Mouse (Mus musculus) neural tube, embryonic 13.5 days (tissue): ENCODE data around the gene Ctsw. TPM values are rescaled to one million over a fixed set of nuclear protein-coding genes. Genes with fewer than 3 reads are reported as not detected.

Experiments
- ATAC-seq: fragments of 200-750 bp; cut with Nextera tagmentation; 2 replicates; pipeline ENCODE4 v1.8.0; 2017; ENCODE audit warnings: low read depth, mild to moderate bottlenecking, moderate TSS enrichment, moderate library complexity
- H3K27ac ChIP-seq: fragments of 300-500 bp; sonication (generic); replicated peaks from 2 replicates; pipeline ENCODE4 v1.5.1; 2015; ENCODE audit warnings: moderate library complexity, mild to moderate bottlenecking, inconsistent platforms
- H3K27me3 ChIP-seq: fragments of 300-500 bp; sonication (generic); 2 replicates; pipeline ENCODE4 v1.6.1; 2015; ENCODE audit warnings: mild to moderate bottlenecking, inconsistent platforms
- H3K36me3 ChIP-seq: fragments of 300-500 bp; sonication (generic); 2 replicates; pipeline ENCODE4 v1.6.1; 2015; ENCODE audit warnings: mild to moderate bottlenecking, inconsistent platforms
- H3K4me1 ChIP-seq: fragments of 300-500 bp; sonication (generic); replicated peaks from 2 replicates; pipeline ENCODE4 v1.6.1; 2015; ENCODE audit warnings: inconsistent platforms
- H3K4me2 ChIP-seq: fragments of 300-500 bp; sonication (generic); 2 replicates; pipeline ENCODE4 v1.6.1; 2015; ENCODE audit warnings: inconsistent platforms, mild to moderate bottlenecking, moderate library complexity
- H3K4me3 ChIP-seq: fragments of 300-500 bp; sonication (generic); 2 replicates; pipeline ENCODE4 v1.5.1; 2015; ENCODE audit warnings: mild to moderate bottlenecking, inconsistent platforms
- H3K9ac ChIP-seq: fragments of 300-500 bp; sonication (generic); 2 replicates; pipeline ENCODE4 v1.6.1; 2015; ENCODE audit warnings: moderate library complexity, mild to moderate bottlenecking, inconsistent platforms
- H3K9me3 ChIP-seq: fragments of 300-500 bp; sonication (generic); 2 replicates; pipeline ENCODE4 v1.6.1; 2016; ENCODE audit warnings: inconsistent platforms
- WGBS: fragments of 180-500 bp; shearing (Covaris S2); methylation state at CpG from one replicate; pipeline ENCODE4 v1.1.7; 2015; 5-methylcytosine and 5-hydroxymethylcytosine counted together
- polyA plus RNA-seq: library from polyadenylated mRNA; unstranded; fragments of >200 nt; fragmentation: Nextera tagmentation; extraction: Ambion mirVana; gene quantifications from 2 replicates; pipeline ENCODE4 v1.2.1, GENCODE M21; 2015

The Ctsw gene
- polyA plus RNA-seq, 1 experiment from 2014 or later: 3.2 TPM

DNA sequence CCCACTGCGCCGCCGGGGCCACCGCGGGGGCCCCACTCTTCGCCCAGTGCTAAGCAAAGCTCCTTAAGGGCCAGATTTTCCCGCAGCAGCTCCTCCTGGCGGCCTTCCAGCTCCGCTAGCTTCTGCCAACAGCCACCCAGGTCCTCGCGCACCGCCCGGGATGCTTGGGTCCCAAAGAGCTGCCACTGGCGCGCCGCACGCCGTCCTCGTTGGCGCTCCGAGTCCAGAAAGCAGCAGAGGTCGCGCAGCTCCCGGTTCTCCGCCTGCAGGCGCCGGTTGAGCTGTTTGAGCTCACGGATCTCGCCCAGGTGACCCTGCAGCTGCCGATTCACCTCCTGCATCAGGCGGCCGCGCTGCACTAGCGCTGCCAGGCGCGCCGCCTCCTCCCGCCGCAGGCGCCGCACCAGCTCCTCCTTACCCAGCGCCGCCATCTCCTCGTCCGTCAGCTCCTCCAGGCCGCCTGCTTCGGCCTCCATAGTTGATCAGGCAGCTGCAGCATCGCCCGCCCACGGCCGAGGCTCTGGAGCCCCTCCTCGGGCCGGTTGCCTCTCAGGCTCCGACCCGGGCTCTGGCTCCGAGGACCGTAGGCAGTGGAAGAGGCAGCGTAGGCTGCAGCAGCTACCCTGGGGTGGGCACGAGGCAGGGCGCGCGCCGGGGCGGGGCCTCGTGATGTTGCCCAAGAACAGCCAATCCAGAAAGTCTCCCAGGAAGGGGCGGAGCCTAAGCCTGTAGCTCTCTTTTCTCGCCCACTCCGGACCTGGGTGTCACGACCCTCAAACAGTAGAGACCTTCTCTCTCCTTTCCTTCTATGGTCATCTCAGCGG, 11.2 kb downstream of the Ctsw start:
- Histone ChIP-seq H3K36me3 (peaks cover 10% of the 10 kb centered on the region), H3K4me1 (peaks cover 59% of the 10 kb centered on the region), H3K9me3 (no peaks in the 10 kb centered on the region), H3K4me2 (peak overlapping the region; percentile 98), H3K4me3 (peak overlapping the region; percentile 76), H3K9ac (peak overlapping the region; percentile 92), H3K27ac (peak overlapping the region; percentile 97), H3K27me3 (peaks cover 13% of the 10 kb centered on the region; the same call in 1 of the 2 replicates)
- ATAC-seq: peak; percentile 90
- under 1% methylated on average over 63 of the region's 70 CpGs for WGBS

DNA sequence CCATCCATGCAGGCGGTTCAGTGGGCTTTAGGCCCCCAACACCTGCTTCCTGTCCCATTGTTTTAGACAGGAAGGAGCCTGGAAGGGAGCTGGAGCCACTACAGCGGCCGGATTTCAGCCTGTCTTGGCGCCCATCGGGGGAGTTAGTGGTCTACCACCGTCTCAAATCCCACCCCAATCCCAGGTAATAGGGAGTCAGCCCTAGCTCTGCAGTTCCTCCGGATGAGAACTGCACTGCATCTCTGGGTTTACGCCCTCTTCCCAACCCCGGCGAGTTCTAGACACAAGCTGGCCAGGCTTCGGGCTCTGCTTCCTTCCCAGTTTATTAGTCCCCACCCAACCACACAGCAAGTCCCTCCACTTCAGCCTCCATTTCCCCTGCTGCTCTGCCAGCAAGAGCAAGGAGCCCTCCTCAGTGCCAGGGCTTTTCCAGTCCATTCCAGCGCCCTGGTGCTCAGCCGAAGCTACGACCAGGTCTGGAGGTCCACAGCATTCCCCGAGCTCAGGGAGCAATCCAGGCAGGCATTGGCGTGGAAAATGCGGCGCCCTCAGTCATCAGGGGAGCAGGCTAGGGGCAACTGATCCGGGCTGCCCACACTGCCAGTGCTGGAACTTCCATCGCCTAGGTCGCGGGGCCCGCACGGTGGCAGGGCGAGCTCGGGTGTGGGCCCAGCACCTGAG, 11.9 kb downstream of the Ctsw start:
- peaks cover 18% of the 10 kb centered on the region for H3K27me3 ChIP-seq
- ATAC-seq: no peak
- no peaks in the 10 kb centered on the region for H3K9me3 ChIP-seq
- H3K27ac ChIP-seq: peak overlapping the region; percentile 97
- peak overlapping the region; percentile 98 for H3K4me2 ChIP-seq
- H3K36me3 ChIP-seq: peaks cover 10% of the 10 kb centered on the region
- 3% methylated on average over 26 of the region's 26 CpGs for WGBS
- peak overlapping the region; percentile 76 for H3K4me3 ChIP-seq
- H3K9ac ChIP-seq: peak overlapping the region; percentile 92
- H3K4me1 ChIP-seq: peaks cover 53% of the 10 kb centered on the region

DNA sequence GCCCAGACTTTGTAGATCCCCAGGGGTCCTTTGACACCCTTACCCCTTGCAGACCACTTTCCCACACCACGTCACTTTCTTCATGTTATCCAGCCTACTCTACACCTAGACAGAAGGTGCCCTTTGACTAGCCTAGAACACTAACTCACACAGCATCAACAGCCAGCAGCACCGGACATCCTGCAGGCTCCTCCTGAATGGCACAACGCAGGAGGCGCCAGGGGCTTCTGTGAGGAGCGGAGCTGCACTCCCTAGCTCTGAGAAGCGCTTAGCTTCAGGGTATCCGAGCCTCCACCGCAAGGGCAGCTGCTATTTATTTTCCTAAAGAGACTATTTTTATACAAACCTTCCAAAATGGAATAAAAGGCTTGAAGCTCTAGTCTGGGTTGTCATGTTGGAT, 12.7 kb downstream of the Ctsw start:
- 63% methylated on average over 8 of the region's 8 CpGs for WGBS
- H3K27ac ChIP-seq: 0 out of 2 replicates have a peak overlapping the region, but pooled peaks have one; percentile 23
- peak overlapping the region; percentile 98 for H3K4me2 ChIP-seq
- peaks cover 10% of the 10 kb centered on the region for H3K36me3 ChIP-seq
- H3K27me3 ChIP-seq: peaks cover 26% of the 10 kb centered on the region
- no peaks in the 10 kb centered on the region for H3K9me3 ChIP-seq
- ATAC-seq: no peak
- peak overlapping the region; percentile 92 for H3K9ac ChIP-seq
- H3K4me3 ChIP-seq: peak overlapping the region; percentile 76
- H3K4me1 ChIP-seq: peaks cover 46% of the 10 kb centered on the region

DNA sequence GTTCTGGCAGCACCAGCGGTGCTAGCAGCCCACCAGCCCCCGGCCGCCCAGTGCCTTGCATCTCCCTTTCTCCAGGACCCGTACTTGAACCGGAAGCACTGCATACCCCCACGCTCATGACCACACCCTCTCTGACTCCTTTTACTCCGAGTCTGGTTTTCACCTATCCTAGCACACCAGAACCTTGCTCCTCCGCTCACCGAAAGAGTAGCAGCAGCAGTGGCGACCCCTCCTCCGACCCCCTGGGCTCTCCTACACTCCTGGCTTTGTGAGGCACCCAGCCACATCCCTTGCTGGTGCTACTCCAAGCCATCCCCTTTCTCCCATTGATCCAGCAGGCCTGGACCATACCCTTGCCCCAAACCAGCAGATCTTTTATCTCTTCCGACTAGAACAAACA, 13.3 kb downstream of the Ctsw start:
- no peak for ATAC-seq
- WGBS: 84% methylated on average over 12 of the region's 12 CpGs
- Histone ChIP-seq H3K4me1 (peaks cover 45% of the 10 kb centered on the region), H3K27ac (no peak overlapping the region), H3K4me2 (peak overlapping the region; percentile 98), H3K4me3 (peak overlapping the region; percentile 76), H3K27me3 (peaks cover 31% of the 10 kb centered on the region), H3K9ac (peak overlapping the region; percentile 92), H3K9me3 (no peaks in the 10 kb centered on the region), H3K36me3 (peaks cover 10% of the 10 kb centered on the region)

DNA sequence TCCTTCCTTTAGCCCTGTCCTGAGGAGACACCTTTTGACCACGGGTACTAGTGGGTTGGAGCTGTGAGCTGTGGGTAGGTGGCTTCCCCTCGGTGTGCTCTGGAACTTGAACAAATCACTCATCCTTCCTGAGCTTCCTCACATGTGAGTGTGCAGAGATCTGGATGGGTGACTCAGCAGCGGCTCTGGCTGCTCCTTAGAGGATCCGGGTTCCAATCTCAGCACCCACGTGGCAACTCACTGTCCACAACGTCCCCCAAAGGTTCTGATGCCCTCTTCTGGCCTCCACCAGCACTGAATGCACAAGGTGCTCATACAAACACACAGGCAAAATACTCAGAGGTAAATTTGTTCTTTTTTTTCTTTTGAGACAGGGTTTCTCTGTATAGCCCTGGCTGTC, 16.5 kb downstream of the Ctsw start:
- WGBS: 79% methylated on average over 6 of the region's 6 CpGs

DNA sequence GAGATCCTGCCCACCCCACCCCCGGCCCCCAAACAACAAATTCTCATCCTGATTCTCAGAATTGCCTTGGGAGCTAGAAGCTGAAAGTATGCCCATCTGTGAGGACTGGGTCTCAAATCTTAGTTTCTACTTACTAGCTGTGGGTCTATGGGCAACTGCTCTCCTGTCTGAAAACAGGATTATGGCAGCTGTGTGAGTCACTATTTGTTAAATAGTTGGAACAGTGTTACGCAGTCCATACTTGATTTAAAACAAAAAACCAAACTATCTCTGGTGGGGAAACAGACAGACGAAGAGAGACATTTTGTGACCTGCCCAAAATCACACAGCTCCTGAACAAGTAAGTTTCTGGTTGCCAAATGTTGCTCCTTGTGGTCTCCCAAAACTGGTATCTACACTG, 18.6 kb downstream of the Ctsw start:
- Histone ChIP-seq H3K27ac (no peak overlapping the region), H3K9me3 (no peaks in the 10 kb centered on the region; the same call in 1 of the 2 replicates), H3K4me3 (no peak overlapping the region), H3K27me3 (peaks cover 72% of the 10 kb centered on the region), H3K4me1 (peaks cover 28% of the 10 kb centered on the region), H3K36me3 (peaks cover 10% of the 10 kb centered on the region), H3K9ac (no peak overlapping the region), H3K4me2 (no peak overlapping the region)
- ATAC-seq: no peak
- WGBS: 77% methylated on average over 3 of the region's 3 CpGs

More for the DNA sequence above, 16.5 kb downstream of the Ctsw start:
- Histone ChIP-seq H3K27ac (no peak overlapping the region), H3K9me3 (no peaks in the 10 kb centered on the region; the same call in 1 of the 2 replicates), H3K4me3 (no peak overlapping the region), H3K4me2 (no peak overlapping the region), H3K9ac (no peak overlapping the region), H3K27me3 (peaks cover 51% of the 10 kb centered on the region), H3K36me3 (peaks cover 10% of the 10 kb centered on the region), H3K4me1 (peaks cover 48% of the 10 kb centered on the region)
- ATAC-seq: no peak

DNA sequence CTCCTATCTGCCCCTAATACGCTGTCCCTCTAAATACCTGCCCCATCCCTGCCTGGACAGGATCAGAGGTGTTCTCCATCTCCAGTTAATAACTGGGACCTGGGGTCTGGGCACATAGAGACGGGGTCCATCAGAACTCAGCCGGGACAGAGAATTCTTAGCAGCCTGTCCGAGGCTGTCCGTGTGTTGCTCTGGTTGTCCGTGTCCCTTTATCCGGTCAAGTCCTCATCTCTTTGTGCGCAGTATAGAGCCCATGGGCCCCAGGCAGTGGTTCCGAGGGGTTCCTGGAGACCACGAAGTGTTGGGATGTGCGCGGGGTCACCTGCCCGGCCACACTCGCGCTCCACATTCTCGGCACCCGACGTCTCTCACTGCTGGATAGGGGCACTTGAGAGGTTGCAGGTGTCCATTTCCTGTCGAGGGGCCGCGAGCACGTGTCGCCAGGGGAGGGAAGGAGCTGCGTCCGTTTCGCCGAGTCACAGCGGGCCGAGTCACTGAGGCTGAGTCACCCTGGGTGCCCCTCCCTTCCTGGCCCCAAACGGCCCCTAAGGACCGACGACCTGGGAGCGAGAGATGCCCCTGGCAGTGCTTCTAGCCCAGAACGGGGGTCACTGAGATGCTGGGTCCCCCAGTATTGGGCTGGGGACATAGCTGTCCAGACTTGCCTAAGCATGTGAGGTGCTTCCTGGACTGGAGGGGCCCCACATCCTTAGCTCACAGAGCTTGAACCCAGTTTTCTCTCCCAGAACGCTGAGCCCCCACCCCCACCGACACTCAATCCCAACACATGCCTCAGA, 19.8 kb downstream of the Ctsw start:
- Histone ChIP-seq H3K36me3 (no peaks in the 10 kb centered on the region), H3K9me3 (no peaks in the 10 kb centered on the region; the same call in 1 of the 2 replicates), H3K4me3 (peak overlapping the region; percentile 51), H3K4me1 (peaks cover 18% of the 10 kb centered on the region), H3K27me3 (peaks cover 83% of the 10 kb centered on the region), H3K27ac (no peak overlapping the region), H3K4me2 (peak overlapping the region; percentile 90), H3K9ac (peak overlapping the region; percentile 57; the same call in 1 of the 2 replicates)
- WGBS: 8% methylated on average over 32 of the region's 36 CpGs
- peak; percentile 18; the same call in 1 of the 2 replicates for ATAC-seq

DNA sequence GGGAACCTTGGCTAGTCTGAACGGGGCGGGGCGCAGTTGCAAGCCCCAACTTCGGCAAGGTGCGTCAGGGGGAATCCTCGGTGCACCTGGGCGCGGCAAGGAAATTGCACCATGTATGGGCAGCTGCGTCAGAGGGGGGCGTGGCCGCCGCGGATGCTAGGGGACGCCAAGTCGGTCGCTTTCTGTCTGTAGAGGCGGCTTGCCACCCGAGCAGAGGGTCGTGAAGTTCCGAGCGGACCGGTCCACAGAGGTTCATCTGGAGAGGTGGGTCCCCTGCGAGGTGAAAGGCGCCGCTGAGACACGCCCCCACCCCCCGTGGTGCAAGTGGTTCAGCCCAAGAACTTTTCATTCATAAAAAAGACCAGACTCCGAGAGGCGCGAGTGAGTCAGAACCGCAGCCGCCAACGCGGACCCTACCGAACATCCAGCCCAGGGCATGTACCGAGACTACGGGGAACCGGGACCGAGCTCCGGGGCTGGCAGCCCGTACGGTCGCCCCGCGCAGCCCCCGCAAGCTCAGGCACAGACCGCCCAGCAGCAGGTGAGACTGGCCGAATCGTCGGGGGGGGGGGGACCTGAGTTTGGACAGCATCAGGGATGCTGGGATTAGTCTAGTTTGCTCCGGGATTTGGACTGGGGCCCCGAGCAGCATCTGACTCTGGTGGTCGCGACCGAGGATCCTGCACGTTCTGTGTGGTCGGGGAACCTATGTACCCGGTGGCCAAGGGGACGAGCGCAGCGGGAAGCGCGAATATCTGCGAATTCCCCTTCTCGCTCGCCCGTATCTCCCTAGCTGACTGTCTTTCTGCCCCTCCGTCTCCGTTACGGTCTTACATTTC, 20.6 kb downstream of the Ctsw start, which contains the start of gene Fosl1:
Gene Fosl1, plus strand, starts transcription at position 33 of the 839 bp plus-strand sequence.
- peak; percentile 62 for ATAC-seq
- Histone ChIP-seq H3K4me2 (peak within 1 kb of the TSS; percentile 90), H3K4me1 (peaks cover 18% of the 10 kb centered on the region), H3K27ac (no peak within 1 kb of the TSS), H3K4me3 (peak within 1 kb of the TSS; percentile 51), H3K9me3 (no peaks in the 10 kb centered on the region; the same call in 1 of the 2 replicates), H3K27me3 (peaks cover 84% of the 10 kb centered on the region), H3K36me3 (no peaks in the 10 kb centered on the region), H3K9ac (peak within 1 kb of the TSS; percentile 57)
- WGBS: under 1% methylated on average over 69 of the region's 70 CpGs

DNA sequence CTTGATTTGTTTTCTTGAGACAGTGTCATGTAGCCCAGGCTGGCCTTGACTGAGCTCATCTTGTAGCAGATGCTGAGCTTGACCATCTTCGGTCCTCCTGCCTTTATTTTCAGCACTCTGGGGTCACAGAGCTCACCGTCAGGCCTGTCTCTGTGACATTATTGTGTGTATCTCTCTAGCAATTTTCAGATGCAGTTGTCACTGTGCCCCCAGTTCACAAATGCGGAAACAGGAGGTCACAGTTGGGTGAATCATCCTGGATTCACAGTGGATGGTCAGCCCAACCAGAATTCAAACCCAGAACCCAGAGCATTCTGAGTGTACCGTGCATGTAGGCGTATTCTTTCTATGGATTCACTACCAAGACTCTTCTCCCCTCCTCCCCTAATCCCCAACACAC, 22.6 kb downstream of the Ctsw start:
- Histone ChIP-seq H3K4me2 (no peak overlapping the region), H3K27me3 (peaks cover 73% of the 10 kb centered on the region)
- WGBS: 88% methylated on average over 5 of the region's 5 CpGs

DNA sequence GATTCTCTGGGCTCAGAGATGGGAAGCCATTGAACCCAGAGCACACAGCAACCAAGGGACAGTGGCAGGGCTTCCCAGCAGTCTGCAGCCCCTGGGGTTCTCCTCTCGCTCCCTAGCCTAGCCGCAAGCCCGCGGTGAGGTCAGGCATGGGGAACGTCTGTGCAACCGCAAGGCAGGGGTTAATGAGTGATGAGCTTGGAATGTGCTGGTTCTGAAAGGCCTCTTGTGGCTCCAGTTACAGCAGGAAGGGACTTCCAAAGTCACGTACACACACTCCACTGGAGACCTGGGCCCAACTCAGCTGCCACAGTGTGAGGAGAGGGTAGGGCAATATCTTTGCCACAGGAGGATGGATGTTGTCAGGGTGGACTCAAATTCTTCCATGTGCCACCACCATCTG, 23.4 kb downstream of the Ctsw start:
- Histone ChIP-seq H3K9me3 (peaks cover 4% of the 10 kb centered on the region; the same call in 1 of the 2 replicates), H3K27me3 (peaks cover 65% of the 10 kb centered on the region), H3K36me3 (no peaks in the 10 kb centered on the region), H3K9ac (no peak overlapping the region), H3K27ac (no peak overlapping the region), H3K4me2 (no peak overlapping the region), H3K4me1 (peaks cover 18% of the 10 kb centered on the region), H3K4me3 (no peak overlapping the region)
- 39% methylated on average over 7 of the region's 7 CpGs for WGBS
- ATAC-seq: no peak

More for the DNA sequence above, 22.6 kb downstream of the Ctsw start:
- no peak overlapping the region for H3K9ac ChIP-seq
- H3K4me1 ChIP-seq: peaks cover 18% of the 10 kb centered on the region
- ATAC-seq: no peak
- no peaks in the 10 kb centered on the region for H3K36me3 ChIP-seq
- no peak overlapping the region for H3K4me3 ChIP-seq
- no peaks in the 10 kb centered on the region; the same call in 1 of the 2 replicates for H3K9me3 ChIP-seq
- no peak overlapping the region for H3K27ac ChIP-seq

DNA sequence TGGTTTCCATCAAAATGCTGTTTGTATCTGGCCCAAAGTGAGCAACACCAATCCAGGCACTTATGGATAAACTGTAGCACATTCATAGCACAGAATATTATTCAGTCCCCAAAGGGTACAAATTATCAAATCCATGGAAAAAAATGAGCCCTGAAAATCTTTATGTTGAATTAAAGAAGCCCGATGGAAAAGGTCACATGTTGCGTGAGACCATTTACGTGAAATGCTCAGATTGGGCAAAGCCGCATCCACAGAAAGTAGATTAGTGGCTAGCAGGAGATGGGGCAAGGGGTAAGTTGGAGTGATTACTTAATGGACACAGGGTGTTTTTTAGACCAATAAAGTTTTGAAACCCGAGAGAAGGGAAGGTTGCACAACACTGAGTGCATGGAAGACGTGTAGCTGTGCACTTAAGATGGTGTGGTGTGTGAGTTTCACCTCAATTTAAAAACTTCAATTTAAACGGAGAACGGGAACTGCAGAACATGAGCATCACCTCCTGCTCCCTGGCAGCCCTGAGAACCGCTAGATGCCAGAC, 23.9 kb downstream of the Ctsw start:
- Histone ChIP-seq H3K27me3 (peaks cover 60% of the 10 kb centered on the region), H3K4me3 (no peak overlapping the region), H3K4me2 (no peak overlapping the region), H3K36me3 (no peaks in the 10 kb centered on the region), H3K9me3 (peaks cover 4% of the 10 kb centered on the region; the same call in 1 of the 2 replicates), H3K4me1 (peaks cover 18% of the 10 kb centered on the region), H3K9ac (no peak overlapping the region), H3K27ac (no peak overlapping the region)
- 66% methylated on average over 9 of the region's 9 CpGs for WGBS
- no peak for ATAC-seq
